Mouse (Mus musculus): Measurements from ENCODE around the gene Smim24.

Gene Smim24

DNA sequence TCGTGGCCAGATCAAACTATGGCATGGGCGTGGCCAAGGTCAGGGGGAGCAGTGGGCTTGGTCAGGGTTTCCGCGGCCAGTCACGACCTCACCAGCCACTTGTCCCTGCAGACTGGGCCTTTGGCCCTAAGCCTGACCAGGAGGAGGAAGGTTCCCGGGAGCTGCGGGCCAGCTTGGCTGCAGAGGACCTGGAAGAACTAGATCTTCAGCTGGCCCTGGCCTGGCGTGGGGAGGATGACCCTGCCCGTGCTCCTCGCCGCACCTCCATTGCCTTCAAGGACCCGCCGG, 2.2 kb upstream of the Smim24 start:
- DNase-seq (ENCODE audit: low read depth): no peak

DNA sequence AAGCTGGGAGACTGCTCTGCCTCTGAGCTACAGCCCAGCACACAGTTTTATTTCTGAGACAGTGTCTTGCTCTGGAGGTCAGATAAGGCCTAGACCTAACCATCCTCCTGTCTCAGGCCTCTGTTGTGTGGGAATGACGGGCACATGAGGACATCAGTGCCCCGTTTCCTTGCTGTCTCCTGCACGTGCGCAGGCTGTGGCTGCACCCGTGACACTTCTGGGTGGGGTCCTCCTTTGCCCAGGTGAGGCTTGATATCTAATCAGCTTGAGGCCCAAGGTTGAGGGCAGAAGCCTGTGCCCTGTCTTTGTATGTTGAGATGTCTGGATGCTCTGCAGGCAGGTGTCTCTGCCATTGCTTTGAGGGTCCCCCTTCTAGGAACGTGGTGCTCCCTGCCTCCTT, 581 bp upstream of the Smim24 start:
- DNase-seq (ENCODE audit: low read depth): no peak

DNA sequence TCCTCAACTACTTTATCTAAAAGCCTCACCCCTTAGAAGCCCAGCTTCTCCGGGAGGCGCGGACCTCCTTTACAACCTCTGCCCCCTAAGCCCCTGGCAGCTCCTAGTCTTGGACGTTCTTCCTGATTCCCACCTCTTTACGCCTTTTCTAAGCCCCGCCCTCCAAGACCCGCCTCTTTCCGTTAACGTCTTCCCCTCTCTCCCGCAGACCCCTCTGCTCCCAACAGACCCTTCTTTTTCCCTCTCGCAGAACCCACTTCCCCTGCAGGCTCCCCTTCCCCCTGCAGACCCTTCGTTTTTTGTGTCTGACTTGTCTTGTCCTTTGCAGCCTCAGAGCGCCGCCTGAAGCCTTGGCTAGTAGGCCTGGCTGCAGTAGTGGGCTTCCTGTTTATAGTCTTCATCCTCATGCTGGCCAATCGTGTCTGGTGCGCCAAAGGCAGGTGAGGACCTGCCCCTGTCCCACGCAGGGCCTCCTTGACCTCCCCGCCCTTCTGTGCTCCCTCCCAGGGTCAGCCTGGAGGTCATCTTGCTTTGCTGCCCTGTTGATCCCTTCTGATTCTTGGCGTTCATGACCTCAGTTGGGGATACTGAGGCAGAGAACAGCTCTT, 709 bp downstream of the Smim24 start:
- peak; percentile 68 for DNase-seq (ENCODE audit: low read depth)

DNA sequence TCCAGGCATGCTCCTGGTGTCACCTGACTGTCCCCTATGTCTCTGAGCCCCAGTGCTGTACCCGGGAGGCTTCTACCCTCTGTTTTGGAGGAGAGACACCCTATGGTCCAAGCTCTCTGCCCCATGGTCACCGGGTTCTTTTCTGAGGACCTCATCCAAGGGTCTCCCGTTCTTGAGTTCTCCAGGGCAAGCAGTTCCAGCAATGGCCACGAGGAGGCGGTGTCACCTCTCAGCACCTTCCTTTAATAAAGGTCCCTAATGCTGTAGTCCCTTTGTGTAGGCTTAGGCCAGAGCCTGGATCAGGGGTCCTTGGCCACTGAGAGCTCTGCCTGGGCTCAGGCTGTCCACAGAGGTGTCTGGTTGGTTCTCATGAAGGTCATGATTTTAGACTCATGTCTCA, 2.3 kb downstream of the Smim24 start:
- DNase-seq (ENCODE audit: low read depth): peak; percentile 90

DNA sequence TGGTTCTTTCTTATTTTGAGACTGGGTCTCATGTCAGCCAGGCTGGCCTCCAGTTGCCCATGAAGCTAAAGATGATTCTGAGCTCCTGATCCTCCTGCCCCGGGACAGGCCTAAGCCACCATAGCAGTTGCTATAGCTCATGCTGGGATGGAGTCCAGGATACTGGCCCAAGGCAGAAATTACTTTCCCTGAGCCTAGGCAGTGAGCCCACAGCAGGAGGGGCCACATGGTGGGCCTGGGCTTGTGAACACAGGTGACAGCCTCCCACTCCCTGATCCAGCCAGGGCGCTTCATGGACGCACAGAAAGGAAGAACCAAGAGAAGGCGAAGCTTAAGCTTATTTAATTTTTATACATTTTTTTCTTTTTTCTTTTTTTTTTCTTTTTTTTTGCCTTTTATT, 3.0 kb downstream of the Smim24 start:
- no peak for DNase-seq (ENCODE audit: low read depth)

DNA sequence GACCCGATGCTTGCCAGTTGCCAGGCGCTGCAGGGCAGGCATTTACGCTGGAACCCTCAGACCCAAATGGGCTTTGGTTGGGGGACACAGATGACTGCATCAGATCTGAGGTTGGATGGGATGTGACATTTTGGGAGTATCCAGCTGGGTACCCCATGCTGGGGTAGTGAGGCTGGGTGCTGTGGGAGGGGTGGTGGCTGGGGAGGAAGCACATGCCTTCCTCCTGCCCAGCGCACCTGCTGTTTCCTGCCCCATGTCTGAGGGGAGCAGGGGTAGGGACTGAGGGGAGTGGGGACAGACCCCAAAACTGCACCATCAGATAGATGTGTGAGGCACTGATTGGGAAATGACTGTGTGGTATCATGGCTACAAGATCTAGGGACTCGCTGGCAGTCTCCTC, 3.9 kb downstream of the Smim24 start:
- no peak for DNase-seq (ENCODE audit: low read depth)

DNA sequence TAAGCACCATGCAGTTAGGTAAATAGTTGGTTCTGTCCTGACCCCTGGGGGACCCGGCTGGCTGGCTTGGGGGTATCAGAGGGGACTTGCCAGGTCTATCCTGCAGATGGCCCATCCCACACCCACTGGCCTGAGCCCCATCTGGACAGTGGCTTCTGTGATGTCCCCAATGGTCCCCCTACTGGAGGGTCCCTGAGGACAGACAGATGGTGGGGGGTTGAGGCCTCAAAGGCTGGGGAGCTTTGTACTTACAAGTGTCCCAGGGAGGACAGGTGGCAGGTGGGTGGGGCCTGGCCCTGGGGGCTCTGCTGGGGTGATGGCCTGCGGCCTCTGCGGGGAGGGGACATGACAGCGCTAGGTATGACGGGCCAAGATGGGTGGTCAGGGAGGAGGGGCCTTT, 6.4 kb downstream of the Smim24 start:
- DNase-seq (ENCODE audit: low read depth): no peak

DNA sequence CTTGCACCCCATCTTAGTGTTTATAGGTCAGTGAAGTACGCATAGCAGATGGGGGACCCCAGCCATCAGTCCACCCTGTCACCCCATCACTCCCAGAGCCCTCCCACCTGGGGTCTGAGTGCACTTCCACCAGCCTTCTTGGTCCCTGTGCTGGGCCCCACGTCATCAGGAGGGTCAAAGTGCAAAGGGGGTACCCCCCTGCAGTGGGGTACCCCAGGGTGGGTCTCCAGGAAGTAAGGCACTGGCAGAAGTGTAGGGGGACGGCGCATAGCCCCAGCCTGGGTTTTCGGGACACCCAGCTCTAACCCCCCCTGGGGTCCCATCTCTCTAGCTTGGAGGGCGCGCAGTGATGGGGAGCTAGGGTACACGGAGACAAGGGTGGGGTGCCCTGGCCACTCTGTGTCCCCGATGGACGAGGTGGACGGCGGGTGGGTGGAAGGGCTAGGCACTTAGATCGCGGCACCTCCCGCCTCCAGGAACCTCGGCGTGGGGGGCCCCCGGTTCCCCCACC, 7.0 kb downstream of the Smim24 start:
- DNase-seq (ENCODE audit: low read depth): no peak

DNA sequence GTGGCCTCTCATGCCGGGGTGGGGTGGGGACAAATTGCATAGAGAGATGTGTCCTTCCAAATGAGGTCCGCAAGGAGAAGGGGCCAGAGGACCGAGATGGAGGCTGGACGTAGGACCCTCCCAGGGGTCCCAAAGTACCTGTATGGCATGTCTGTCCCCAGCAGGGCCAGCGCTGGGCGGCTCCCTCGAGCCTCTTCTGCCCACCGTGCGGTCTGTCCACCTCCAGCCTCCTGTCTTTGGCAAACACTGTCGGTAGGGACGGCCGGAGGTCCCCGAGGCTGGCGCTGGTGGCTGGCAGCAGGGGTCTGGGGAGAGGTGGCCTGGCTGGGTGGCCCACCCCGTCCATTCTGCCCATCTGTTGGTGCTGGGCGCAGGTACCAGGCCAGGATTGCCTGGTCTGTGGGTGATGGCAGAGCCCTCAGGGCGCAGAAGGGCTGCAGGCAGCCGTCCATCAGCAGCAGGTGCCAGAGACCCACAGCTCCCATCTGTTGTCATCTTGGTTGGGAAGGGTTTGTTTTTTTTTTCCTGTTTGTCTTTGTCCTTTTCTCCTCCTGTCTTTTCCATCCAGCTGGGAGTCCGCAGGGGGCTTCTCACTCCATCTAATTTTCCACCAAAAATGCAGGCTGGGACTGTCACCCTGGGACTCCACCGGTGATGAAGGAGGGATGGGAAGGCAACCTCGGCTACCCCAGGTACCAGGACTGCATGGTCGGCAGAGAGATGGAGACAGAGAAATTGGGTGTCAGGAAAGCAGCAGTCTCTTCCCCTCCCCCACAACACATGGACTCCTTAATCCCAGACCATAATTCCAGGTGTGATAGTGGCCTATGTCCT, 7.7 kb downstream of the Smim24 start:
- no peak for DNase-seq (ENCODE audit: low read depth)

DNA sequence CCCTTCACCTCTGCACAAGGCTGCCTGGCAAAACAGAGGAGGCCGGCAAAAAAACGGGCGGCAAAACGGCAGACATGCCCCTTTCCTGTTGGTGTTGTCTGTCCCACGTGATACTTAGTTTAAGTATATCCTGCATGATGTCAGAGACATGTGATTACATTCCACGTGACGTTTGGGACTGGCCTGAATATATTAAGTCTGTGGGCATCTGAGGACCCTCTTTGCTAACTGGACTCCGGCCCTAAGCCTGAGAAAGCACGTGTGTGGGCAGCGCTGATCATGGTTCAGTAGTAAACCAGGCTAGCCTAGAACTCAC, 8.3 kb downstream of the Smim24 start:
- DNase-seq (ENCODE audit: low read depth): peak; percentile 56

DNA sequence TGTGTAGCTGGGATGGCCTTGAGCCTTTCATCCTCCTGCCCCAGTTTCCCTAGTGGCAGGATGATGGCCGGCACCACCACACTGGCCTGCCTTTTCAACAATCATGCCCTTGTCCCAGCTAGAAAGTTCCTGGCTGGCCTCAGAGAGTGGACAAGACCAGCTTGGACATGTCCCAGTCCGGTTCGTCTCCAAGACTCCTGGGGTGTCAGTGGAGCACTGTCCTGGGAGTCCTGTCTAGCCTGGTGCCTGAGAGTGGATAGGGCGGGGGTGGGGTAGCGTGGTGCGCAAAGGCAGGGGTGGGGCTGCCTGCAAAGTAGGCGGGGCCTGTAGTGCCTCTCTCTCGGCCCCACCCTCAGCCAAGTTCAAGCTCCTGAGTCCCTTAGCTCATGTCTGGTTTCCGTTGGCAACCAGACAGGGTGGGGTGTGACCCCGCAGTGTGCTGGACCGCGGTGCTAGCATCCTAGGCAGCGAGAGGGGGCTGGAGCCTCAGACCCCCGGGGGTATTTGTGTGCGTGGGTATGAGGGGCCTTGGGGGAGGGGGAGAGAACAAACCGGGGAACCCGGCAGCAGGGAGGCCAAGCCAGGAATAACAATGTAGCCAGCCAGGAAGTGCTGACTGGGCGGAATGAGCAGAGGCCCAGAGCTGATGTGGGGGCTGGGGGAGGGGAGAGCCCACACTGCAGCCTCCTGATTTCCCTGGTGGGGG, 8.8 kb downstream of the Smim24 start:
- peak; percentile 82 for DNase-seq (ENCODE audit: low read depth)

DNA sequence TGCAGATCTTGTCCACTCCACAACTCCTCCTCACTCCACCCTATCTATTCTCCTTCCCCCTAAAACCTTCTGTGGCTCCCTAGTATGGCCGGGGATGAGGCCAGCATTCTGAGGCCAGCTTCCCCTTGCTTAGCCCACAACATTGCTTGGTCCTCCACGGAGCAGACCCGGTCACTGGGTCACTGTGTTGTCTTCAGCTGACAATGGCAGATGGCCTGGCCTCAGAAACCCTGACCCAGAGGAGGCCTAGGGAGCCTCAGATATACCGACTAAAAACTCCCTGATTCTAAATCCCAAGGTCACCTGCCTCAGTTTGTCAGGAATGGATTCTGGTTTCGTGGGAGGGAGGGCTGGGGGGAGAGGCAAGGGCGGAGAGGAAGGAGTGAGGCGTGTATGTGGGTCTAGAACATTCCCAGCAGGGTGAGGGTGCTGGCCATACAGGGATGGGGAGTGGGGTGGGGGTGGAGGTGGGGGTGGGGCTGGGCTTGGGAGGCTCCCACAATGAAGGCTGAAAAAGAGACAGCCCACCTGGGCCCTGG, 9.4 kb downstream of the Smim24 start:
- no peak for DNase-seq (ENCODE audit: low read depth)

DNA sequence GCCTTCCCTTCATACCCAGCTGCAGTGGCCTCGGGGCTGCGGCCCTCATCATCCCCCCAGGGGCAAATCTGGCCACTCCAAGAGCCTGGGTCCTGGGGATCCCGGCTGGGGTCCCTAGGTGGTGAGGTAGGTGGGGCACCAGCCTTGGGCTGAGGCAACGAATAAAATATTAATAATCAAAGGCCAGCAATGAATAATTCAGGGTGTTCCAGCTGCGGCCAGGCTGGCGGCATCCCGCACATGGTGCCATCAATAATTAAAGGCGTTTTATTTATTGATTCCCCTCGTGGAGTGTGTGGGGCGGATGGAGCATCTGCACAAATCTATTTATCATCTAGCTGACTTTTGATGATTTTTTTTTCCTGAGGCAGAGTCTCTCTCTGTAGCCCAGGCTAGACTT, 10.7 kb downstream of the Smim24 start:
- no peak for DNase-seq (ENCODE audit: low read depth)

DNA sequence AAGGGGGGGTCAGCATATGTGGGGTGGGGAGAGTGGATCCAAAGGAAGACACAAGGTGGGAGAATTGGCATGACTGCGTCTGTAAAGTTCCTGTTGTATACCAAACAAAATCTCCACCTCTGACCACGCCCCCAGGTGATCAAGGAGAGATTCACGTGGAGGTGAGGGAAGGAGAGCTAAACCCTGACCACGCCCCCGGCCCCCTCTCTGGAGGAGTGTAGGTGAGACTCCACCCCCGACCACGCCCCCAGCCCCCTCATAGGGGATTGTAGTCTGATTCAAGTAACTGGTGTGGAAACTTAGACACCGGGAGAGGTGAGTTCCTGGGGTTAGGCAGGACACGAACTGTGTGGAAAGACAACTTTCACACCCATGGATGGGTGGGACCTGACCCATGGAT, 11.2 kb downstream of the Smim24 start:
- peak; percentile 64 for DNase-seq (ENCODE audit: low read depth)

DNA sequence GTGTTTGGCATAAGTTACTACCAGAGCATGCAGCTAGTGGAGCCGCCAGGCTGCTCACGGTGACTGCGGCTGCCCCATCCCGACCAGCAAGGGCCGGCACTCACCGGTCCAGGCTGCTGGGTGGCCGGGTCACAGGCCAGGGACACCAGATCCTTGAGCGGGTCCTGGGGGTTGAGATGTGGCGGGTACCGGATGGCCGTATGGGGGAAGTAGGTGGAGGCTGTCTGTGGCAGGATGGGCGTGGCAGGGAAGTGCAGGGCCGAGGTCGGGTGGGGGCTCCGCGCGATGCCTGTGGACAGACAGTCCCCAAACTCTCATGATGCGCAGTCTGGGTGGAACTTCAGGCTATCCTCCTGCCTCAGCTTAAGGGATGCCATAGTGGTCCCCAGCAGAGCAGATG, 11.9 kb downstream of the Smim24 start:
- peak; percentile 65 for DNase-seq (ENCODE audit: low read depth)

DNA sequence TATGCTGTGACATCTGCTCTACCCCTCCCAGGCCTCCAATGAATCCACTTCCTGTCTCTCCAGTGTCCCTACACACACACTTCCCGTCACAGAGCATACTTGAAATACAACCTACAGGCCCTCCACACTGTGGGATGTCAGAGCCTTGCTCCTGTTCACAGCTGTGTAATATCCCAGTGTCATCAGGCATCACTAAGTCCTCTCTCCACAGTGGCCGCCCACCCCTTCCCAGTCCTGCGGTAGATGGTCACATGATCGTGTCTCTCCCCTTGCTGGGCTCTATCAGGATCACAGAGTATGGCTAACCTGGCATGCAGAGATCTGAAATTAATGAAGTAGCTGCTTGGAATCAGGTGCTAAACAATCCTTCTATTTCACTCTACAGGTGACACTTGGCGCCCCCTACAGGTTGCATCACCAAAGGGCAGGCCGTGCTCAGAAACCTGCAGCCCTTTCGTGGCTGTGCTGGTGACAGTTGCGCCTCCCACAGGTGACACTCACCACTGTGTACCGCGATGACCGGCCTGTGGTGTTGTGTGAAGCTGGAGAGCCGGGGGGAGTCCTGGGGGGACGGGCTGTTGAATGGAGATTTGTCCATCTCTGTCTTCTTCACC, 12.8 kb downstream of the Smim24 start:
- DNase-seq (ENCODE audit: low read depth): peak; percentile 88

DNA sequence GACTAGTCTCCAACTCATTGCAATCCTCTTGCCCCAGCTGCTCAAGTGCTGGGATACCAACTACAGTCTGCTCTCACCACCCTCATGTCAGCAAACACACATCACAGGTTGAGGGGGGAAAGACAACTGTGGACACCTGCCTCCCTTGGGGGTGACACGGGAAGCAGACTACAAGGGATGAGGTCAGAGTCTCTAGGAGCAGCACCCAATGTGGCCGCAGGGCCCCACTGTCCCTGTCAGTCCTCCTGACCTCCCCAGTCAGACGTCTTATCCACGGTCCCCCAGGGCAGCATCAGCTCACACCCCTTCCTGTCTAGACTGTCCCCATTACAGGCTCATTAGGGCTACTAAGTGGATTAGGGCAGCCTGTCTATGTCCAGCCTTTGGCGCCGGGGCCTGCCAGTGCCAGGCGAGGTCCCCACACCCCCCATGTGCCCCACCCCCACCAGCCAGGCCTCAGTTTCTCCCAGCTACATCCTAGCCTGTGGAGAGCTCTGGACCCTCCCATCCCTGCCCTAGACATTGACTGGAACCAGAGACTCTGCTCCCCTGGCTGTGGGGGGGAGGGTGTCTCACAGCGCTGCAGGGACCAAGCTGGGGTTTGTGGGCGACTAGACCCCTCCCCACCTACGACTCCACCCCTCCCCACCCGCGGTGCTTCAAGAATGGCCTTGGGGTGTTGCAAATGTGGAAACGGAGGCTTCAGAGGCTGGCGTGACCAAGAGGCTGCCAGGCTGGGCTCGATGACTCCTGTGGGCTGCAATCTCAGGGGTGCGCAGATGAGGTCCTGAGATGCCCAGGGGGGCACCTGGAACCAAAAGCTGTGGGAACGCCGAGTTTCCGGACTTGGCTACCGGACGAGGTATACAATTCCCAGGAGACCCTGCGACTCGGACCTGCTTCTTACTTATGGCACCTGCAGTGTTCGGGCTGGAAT, 13.9 kb downstream of the Smim24 start:
- DNase-seq (ENCODE audit: low read depth): no peak

DNA sequence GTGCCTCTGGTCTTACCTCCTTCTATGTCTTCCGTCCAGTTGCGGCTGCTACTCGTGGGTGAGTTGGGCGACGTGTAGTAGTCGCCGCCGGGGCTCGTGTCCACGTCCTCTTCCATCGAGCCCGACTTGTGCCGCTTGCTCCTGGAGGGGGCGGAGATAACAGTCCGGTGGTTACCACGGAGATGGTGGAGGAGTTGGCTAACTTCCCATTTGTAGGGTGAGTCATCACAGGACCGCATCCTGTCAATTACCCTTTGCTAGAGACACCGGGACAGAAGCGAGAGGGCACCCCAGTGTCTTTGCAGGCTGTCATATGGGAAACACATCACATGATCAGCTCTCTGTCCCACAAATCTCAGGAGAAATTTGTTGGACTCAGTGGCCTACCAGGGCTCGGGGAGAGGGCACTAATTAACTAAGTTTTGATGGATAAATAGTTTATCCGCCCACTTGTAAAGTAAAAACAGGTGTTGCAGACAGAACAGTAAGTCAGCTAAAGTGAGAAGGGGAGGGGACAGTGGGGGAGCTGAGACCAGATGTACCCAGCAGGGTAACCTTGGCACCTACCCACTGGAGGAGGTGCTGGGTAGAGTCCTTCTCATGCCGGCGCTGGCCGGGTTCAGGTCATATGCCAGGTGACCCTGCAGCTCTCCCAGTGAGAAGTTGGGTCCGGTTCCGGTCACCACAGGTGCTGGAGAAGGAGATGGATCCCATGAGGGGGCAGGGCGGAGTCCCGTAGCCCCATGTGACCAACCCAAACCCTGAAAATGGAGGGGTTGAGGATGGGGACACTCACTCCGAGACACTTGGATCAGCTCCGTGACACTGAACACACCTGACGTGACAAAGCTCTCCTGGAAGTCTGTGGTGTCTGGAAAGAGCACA, 14.9 kb downstream of the Smim24 start:
- peak; percentile 85 for DNase-seq (ENCODE audit: low read depth)

DNA sequence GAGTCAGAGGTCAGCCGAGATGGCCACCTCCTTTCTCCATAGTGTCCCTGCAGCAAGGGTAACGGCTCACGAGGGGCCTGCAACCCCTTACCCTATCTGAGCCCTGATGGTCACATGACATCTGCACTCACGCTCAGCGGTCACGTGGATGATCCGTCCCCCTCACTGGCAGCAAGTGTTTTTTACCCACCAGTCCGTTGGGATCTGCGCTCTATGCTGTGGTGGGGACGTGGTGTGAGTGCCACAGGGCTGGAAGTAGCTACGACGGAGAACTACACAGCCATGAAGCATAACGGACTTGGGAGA, 15.5 kb downstream of the Smim24 start:
- no peak for DNase-seq (ENCODE audit: low read depth)

DNA sequence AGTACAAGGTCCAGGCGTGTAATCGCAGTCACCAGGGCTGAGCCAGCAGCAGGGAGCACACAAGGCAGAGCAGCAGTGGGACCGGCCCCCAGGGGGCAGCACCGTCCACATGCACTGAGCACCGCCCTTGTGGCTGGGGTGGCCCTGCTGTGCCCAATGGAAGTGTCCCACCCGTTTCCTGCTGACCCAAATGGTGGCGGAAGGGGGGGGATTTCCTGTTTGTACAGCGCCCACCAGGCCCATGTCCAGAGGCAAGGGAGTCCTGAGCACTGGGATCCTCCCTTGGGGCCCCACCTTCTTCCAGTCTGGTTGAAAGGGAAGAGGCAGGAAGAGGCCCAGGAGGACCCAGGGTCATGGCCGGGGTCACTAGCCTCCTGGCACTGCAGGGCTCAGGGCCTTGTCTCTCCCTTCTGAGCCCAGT, 16.0 kb downstream of the Smim24 start:
- DNase-seq (ENCODE audit: low read depth): peak; percentile 88

DNA sequence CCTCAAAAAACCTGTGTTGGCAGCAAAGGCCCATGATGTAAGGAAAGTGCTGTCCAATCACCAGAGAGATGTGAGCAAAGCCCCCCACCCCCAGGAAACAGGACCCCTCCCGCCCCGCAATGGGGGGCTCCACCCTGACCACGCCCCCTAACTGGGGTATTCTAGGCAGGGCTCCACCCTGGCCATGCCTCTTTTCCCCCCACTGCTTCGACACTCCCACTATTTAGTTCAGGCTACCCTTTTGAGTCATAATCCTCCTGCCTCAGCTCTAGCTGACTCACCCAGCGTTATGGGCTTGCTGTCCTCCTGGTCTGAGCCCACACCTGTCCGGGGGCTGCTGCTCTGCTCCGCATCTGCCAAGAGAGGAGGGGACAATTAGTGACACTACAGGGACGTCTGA, 16.5 kb downstream of the Smim24 start:
- DNase-seq (ENCODE audit: low read depth): peak; percentile 52

Data from induced T-regulatory cell, adult 2 months (primary cell).